Mouse (Mus musculus) adrenal gland, postnatal 25 days (tissue): ENCODE measurements around the gene Vwa2. TPM values are rescaled to one million over a fixed set of nuclear protein-coding genes. Genes with fewer than 3 reads are reported as not detected.

ENCODE experiments used
- DNase-seq: peaks from one replicate; pipeline ENCODE4 v3.0.0; 2021; ENCODE audit warnings: mixed read lengths
- total RNA-seq: library from RNA; stranded (reverse); gene quantifications from 2 replicates; pipeline ENCODE4 v1.2.3, GENCODE M21; 2021

Vwa2 gene
- total RNA-seq, 1 experiment from 2014 or later, result not detected

- DNase-seq, result no peak
Measured at GRCm38 (mm10) chr19:56949868-56950267, 75.8 kb downstream of the Vwa2 start.

- no peak for DNase-seq
Measured at GRCm38 (mm10) chr19:56950818-56951217, 76.8 kb downstream of the Vwa2 start.

GRCm38 (mm10) chr19:56953856-56954255 lies 79.8 kb downstream of the Vwa2 start:
- no peak for DNase-seq

- no peak for DNase-seq
Measured at GRCm38 (mm10) chr19:56954857-56955256, 80.8 kb downstream of the Vwa2 start.

GRCm38 (mm10) chr19:56955568-56956513 lies 81.8 kb downstream of the Vwa2 start:
- no peak for DNase-seq

GRCm38 (mm10) chr19:56958011-56958410 lies 84.0 kb downstream of the Vwa2 start:
- DNase-seq, result no peak

- DNase-seq, result no peak
Measured at GRCm38 (mm10) chr19:56958582-56959021, 84.6 kb downstream of the Vwa2 start.

GRCm38 (mm10) chr19:56959057-56959456 lies 85.0 kb downstream of the Vwa2 start:
- DNase-seq, result no peak

- DNase-seq, result no peak
Measured at GRCm38 (mm10) chr19:56959601-56960000, 85.6 kb downstream of the Vwa2 start.

Other genes starting within 250 kb of the Vwa2 start
- 2.6 and 4.2 TPM in 2 replicates for gene Adrb1, start 152.1 kb upstream of the Vwa2 start, total RNA-seq
- gene Ccdc186, start 52.1 kb upstream of the Vwa2 start, total RNA-seq, result 25.5 and 31.9 TPM in 2 replicates
- gene Tdrd1, start 48.0 kb upstream of the Vwa2 start, total RNA-seq, result not detected in 2 replicates
- gene Afap1l2, start 134.0 kb downstream of the Vwa2 start, total RNA-seq, result 11.4 and 14.3 TPM in 2 replicates